Mouse (Mus musculus) brain, embryonic 14.5 days (tissue): ENCODE measurements around the gene Tnnc2.

Source experiments
- CTCF ChIP-seq: fragments of 200-500 bp; IDR thresholded peaks from 2 replicates; pipeline ENCODE4 v1.5.1; 2012; ENCODE audit warnings: inconsistent platforms, mild to moderate bottlenecking, moderate library complexity, borderline replicate concordance; ENCODE audit not compliant: insufficient read depth, insufficient read length; ENCODE audit errors: extremely low read depth
- POLR2A ChIP-seq: fragments of 200-500 bp; IDR thresholded peaks from 2 replicates; pipeline ENCODE4 v1.6.1; 2012; ENCODE audit warnings: mild to moderate bottlenecking, inconsistent platforms, borderline replicate concordance; ENCODE audit not compliant: poor library complexity, insufficient read depth, insufficient read length, severe bottlenecking; ENCODE audit errors: extremely low read depth

DNA sequence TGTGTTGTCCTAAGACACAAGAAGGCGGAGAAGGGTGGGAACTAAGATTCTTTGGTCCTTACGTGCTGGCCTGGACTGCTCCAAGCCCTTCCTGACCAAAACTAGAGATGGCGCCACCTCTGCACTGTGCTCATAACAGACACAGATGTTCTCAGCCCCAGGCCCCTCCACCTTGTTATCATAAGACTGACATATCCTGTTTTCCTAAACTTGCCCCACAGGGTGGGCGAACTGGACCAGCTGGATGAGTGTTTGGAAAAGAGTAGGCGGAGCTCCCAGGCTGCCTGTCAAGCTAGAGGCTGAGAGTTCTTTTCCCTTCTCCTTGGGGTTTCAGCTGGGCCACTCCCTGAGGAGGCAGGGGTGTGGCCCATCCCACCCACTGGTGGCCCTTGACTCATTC, 37.9 kb upstream of the Tnnc2 start:
- no peak for TF ChIP-seq POLR2A
- no peak for TF ChIP-seq CTCF
